Mouse (Mus musculus): ENCODE results near the gene Whrn. TPM values are rescaled to one million over a fixed set of nuclear protein-coding genes. Genes with fewer than 3 reads are reported as not detected.

Gene Whrn
- total and polyA plus RNA-seq, 2 experiments, result 0.37 to 0.89 TPM

DNA sequence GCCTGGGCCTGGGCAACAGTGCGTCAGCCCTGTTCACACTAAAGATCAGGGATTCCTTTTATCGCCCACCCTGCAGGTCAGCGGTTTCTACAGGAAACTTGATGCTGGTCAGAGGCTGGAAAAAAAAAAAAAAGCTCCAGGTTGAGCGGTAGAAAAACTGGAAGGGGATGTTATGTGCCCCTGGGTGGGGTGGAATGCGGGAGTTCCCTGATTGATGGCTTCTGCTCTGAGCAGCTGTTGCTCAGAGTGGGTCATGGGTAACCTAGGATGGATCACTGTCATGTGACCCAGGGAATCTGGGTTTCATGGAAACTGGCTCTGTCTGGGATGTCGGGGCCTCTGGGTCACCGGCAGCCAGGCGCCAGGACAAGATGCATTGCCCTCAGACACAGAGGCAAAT, 69.5 kb downstream of the Whrn start:
- Histone ChIP-seq H3K27ac (replicated peaks; ENCODE audit: insufficient read depth, low read depth, low read length) (no peak overlapping the region), H3K4me3 (ENCODE audit: insufficient read depth, low read depth, low read length) (no peak overlapping the region), H3K79me2 (ENCODE audit: control insufficient read depth, insufficient read depth, low read length) (no peaks in the 10 kb centered on the region), H3K4me1 (ENCODE audit: control insufficient read depth, insufficient read depth, low read length) (no peaks in the 10 kb centered on the region), H3K36me3 (ENCODE audit: control insufficient read depth, insufficient read depth, low read length) (no peaks in the 10 kb centered on the region), H3K9ac (ENCODE audit: low read depth, low read length) (no peak overlapping the region), H3K27me3 (ENCODE audit: control insufficient read depth, insufficient read depth, low read length) (no peaks in the 10 kb centered on the region)
- no peak for TF ChIP-seq CTCF (IDR thresholded peaks at IDR 0.05; ENCODE audit: low read depth, low read length)
- TF ChIP-seq POLR2A (IDR thresholded peaks at IDR 0.05; ENCODE audit: extremely low read depth, insufficient read depth, low read length), result no peak
- WGBS, result 89% methylated on average over 8 of the region's 8 CpGs
- no peak for DNase-seq (ENCODE audit: extremely low read depth, low read depth, low spot score)

DNA sequence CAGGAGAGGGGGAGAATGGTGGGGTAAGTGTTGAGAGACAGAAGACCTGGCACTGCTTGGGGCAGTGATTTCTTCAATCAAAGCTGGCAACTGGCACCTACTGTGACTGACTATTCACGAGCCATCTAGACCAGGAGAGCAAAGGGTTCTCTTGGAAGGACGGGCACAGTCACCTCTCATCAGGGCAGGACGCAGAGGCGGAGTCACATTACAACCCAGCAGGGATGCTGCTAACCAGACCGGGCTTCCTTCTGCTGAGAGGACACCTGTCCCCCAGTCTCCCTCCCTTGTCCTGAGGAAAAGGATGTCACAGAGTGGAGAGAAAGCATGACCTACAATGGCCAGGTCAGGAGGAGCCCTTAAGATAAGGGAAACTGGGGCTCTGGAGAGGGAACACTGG, 72.0 kb downstream of the Whrn start:
- no peaks in the 10 kb centered on the region for H3K79me2 ChIP-seq (ENCODE audit: control insufficient read depth, insufficient read depth, low read length)
- TF ChIP-seq POLR2A (IDR thresholded peaks at IDR 0.05; ENCODE audit: extremely low read depth, insufficient read depth, low read length) (no peak), CTCF (IDR thresholded peaks at IDR 0.05; ENCODE audit: low read depth, low read length) (no peak)
- no peak overlapping the region for H3K9ac ChIP-seq (ENCODE audit: low read depth, low read length)
- no peak for DNase-seq (ENCODE audit: extremely low read depth, low read depth, low spot score)
- 32% methylated on average over 5 of the region's 5 CpGs for WGBS
- no peaks in the 10 kb centered on the region for H3K4me1 ChIP-seq (ENCODE audit: control insufficient read depth, insufficient read depth, low read length)
- H3K4me3 ChIP-seq (ENCODE audit: insufficient read depth, low read depth, low read length), result no peak overlapping the region
- H3K27me3 ChIP-seq (ENCODE audit: control insufficient read depth, insufficient read depth, low read length), result no peaks in the 10 kb centered on the region
- H3K27ac ChIP-seq (replicated peaks; ENCODE audit: insufficient read depth, low read depth, low read length), result no peak overlapping the region
- H3K36me3 ChIP-seq (ENCODE audit: control insufficient read depth, insufficient read depth, low read length), result no peaks in the 10 kb centered on the region

DNA sequence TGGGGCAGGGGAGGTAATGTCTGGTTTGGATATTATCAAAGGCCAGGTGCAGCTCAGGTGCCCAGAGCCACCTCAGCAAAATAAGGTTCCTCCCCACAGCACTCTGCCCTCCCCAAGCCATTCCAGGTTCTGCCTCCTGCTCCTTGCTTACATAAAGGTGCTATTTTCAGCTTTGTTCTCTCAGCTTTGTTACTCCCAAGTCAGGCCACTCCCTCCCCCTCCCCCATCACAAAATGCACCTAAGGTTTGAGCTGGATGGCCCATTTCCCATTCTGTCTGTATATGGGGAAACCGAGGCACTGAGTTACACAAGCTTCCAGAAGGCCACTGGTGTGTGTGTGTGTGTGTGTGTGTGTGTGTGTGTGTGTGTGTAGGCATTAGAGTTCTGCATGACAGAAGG, 72.6 kb downstream of the Whrn start:
- Histone ChIP-seq H3K9ac (ENCODE audit: low read depth, low read length) (no peak overlapping the region), H3K79me2 (ENCODE audit: control insufficient read depth, insufficient read depth, low read length) (no peaks in the 10 kb centered on the region), H3K27me3 (ENCODE audit: control insufficient read depth, insufficient read depth, low read length) (no peaks in the 10 kb centered on the region), H3K4me1 (ENCODE audit: control insufficient read depth, insufficient read depth, low read length) (no peaks in the 10 kb centered on the region), H3K4me3 (ENCODE audit: insufficient read depth, low read depth, low read length) (no peak overlapping the region), H3K27ac (replicated peaks; ENCODE audit: insufficient read depth, low read depth, low read length) (no peak overlapping the region), H3K36me3 (ENCODE audit: control insufficient read depth, insufficient read depth, low read length) (no peaks in the 10 kb centered on the region)
- DNase-seq (ENCODE audit: extremely low read depth, low read depth, low spot score), result no peak
- TF ChIP-seq POLR2A (IDR thresholded peaks at IDR 0.05; ENCODE audit: extremely low read depth, insufficient read depth, low read length) (no peak), CTCF (IDR thresholded peaks at IDR 0.05; ENCODE audit: low read depth, low read length) (no peak)
- 62% methylated on average over 1 of the region's 1 CpGs for WGBS

DNA sequence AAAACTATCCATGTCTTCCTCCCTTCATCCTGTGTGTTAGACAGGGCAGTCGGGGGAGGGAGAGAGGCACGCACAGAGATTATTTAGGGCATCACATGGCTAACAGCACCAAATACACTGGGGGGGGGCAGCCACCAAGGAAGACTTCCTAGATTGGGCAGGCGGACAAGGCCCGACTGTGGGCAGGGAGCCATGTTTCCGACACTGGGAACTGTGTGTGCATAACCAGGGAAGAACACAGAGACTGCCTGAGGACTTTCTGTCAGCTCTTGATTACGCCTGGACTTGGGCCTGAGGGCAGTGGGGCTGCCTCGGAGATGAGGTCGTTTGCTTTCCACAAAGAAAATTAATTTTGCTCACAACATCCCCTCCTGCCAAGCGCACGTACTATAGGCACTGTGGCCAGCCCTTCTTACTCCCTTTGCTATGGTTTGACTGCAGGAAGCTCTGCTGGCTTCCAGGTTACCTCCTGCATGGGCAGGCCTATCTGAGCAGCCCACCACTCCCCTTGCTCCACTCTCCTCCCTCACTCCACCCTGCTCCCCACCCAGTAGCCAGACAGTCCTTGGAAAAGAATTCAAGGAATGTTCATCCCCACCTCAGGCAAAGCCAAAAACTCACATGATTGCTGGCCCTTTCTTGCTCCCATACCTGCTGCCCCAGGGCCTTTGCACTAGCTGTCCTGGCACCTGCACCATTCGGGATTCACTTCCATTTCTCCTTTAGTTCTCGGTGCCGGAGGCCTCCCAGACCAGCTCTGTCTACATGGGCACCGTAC, 75.5 kb downstream of the Whrn start:
- no peak for TF ChIP-seq POLR2A (IDR thresholded peaks at IDR 0.05; ENCODE audit: extremely low read depth, insufficient read depth, low read length)
- no peak for TF ChIP-seq CTCF (IDR thresholded peaks at IDR 0.05; ENCODE audit: low read depth, low read length)

DNA sequence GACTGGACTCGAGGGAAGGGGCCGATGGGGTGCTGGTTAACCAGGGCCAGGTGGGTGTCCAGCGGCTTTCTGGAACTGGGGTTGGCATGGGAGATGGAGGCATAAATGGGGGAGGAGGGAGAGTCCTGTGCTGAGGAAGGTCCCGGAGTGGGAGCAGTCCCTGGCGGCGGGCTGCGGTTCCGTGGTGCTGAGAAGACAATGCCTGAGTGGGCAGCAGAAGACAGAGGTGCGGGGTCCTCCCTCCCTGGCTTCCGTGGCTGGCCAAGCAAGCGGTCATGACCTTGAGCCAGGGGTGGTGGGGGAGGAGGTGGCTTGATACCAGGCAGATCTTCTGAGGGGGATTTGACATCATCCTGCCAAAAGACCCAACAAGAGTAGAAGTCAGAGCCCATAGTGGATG, 77.5 kb downstream of the Whrn start:
- DNase-seq (ENCODE audit: extremely low read depth, low read depth, low spot score), result no peak
- WGBS, result 78% methylated on average over 11 of the region's 11 CpGs
- Histone ChIP-seq H3K27me3 (ENCODE audit: control insufficient read depth, insufficient read depth, low read length) (no peaks in the 10 kb centered on the region), H3K4me3 (ENCODE audit: insufficient read depth, low read depth, low read length) (no peak overlapping the region), H3K36me3 (ENCODE audit: control insufficient read depth, insufficient read depth, low read length) (no peaks in the 10 kb centered on the region), H3K9ac (ENCODE audit: low read depth, low read length) (no peak overlapping the region), H3K79me2 (ENCODE audit: control insufficient read depth, insufficient read depth, low read length) (no peaks in the 10 kb centered on the region), H3K27ac (replicated peaks; ENCODE audit: insufficient read depth, low read depth, low read length) (no peak overlapping the region), H3K4me1 (ENCODE audit: control insufficient read depth, insufficient read depth, low read length) (no peaks in the 10 kb centered on the region)
- TF ChIP-seq CTCF (IDR thresholded peaks at IDR 0.05; ENCODE audit: low read depth, low read length) (no peak), POLR2A (IDR thresholded peaks at IDR 0.05; ENCODE audit: extremely low read depth, insufficient read depth, low read length) (no peak)

More for the DNA sequence above, 75.5 kb downstream of the Whrn start:
- Histone ChIP-seq H3K27me3 (ENCODE audit: control insufficient read depth, insufficient read depth, low read length) (no peaks in the 10 kb centered on the region), H3K9ac (ENCODE audit: low read depth, low read length) (no peak overlapping the region), H3K27ac (replicated peaks; ENCODE audit: insufficient read depth, low read depth, low read length) (no peak overlapping the region), H3K79me2 (ENCODE audit: control insufficient read depth, insufficient read depth, low read length) (no peaks in the 10 kb centered on the region), H3K4me3 (ENCODE audit: insufficient read depth, low read depth, low read length) (no peak overlapping the region), H3K4me1 (ENCODE audit: control insufficient read depth, insufficient read depth, low read length) (no peaks in the 10 kb centered on the region), H3K36me3 (ENCODE audit: control insufficient read depth, insufficient read depth, low read length) (no peaks in the 10 kb centered on the region)
- DNase-seq (ENCODE audit: extremely low read depth, low read depth, low spot score), result no peak
- WGBS, result 77% methylated on average over 14 of the region's 14 CpGs

DNA sequence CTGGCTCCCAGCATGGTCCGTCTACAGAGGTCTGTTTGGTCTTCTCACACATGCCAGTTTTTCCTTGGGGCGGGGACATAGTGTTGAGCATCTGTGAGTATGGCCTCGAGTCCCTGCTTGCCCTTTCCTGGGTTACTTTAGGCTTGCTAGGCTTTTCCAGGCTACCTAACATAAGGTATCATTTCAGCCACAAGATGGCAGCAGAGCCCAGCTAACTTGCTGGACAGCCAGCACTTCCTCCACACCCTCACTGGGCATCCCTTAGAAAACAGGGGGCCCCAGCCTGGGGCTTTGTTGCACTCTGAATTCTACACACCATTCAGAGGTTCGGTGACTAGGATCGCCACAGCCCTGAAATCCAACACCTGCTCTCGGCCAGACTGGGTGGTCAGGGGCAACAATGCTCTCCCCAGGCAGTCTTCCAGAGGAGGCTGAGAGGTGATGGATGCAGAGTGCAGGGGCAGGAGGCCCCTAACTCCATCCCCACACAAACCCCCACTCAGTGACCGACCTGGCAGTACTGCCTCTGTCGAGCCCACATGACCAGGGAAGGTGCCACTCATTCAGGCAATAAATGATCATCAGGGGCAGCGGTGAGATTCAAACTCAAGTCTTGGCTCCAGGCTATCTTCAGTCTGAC, 78.4 kb downstream of the Whrn start:
- peak; percentile 38 for DNase-seq (ENCODE audit: extremely low read depth, low read depth, low spot score)
- Histone ChIP-seq H3K27me3 (ENCODE audit: control insufficient read depth, insufficient read depth, low read length) (no peaks in the 10 kb centered on the region), H3K36me3 (ENCODE audit: control insufficient read depth, insufficient read depth, low read length) (no peaks in the 10 kb centered on the region)

More for the DNA sequence above, 78.4 kb downstream of the Whrn start:
- peak; percentile 84 for TF ChIP-seq CTCF (IDR thresholded peaks at IDR 0.05; ENCODE audit: low read depth, low read length)
- TF ChIP-seq POLR2A (IDR thresholded peaks at IDR 0.05; ENCODE audit: extremely low read depth, insufficient read depth, low read length), result no peak
- Histone ChIP-seq H3K4me1 (ENCODE audit: control insufficient read depth, insufficient read depth, low read length) (no peaks in the 10 kb centered on the region), H3K9ac (ENCODE audit: low read depth, low read length) (no peak overlapping the region), H3K27ac (replicated peaks; ENCODE audit: insufficient read depth, low read depth, low read length) (no peak overlapping the region), H3K79me2 (ENCODE audit: control insufficient read depth, insufficient read depth, low read length) (no peaks in the 10 kb centered on the region), H3K4me3 (ENCODE audit: insufficient read depth, low read depth, low read length) (no peak overlapping the region)
- WGBS, result 25% methylated on average over 9 of the region's 9 CpGs
